Mouse (Mus musculus) spleen, adult 2 months (tissue): ENCODE results near the gene Capn15.
A peak's percentile ranks its signal among the peaks of the same experiment; 100 is the strongest.

Source experiments
- CTCF ChIP-seq: fragments of 200-500 bp; IDR thresholded peaks from 2 replicates; pipeline ENCODE4 v1.5.1; 2011; ENCODE audit warnings: mild to moderate bottlenecking, inconsistent platforms; ENCODE audit not compliant: insufficient read depth, insufficient read length, insufficient replicate concordance; ENCODE audit errors: extremely low read depth
- POLR2A ChIP-seq: fragments of 200-500 bp; IDR thresholded peaks from 2 replicates; pipeline ENCODE4 v1.6.1; 2011; ENCODE audit warnings: low read depth, low read length, inconsistent platforms

- TF ChIP-seq CTCF: no peak
- peak; percentile 62 for TF ChIP-seq POLR2A
Measured at GRCm38 (mm10) chr17:25941511-25942241, 43.9 kb downstream of the Capn15 start.
